In the genomic region with DNA sequence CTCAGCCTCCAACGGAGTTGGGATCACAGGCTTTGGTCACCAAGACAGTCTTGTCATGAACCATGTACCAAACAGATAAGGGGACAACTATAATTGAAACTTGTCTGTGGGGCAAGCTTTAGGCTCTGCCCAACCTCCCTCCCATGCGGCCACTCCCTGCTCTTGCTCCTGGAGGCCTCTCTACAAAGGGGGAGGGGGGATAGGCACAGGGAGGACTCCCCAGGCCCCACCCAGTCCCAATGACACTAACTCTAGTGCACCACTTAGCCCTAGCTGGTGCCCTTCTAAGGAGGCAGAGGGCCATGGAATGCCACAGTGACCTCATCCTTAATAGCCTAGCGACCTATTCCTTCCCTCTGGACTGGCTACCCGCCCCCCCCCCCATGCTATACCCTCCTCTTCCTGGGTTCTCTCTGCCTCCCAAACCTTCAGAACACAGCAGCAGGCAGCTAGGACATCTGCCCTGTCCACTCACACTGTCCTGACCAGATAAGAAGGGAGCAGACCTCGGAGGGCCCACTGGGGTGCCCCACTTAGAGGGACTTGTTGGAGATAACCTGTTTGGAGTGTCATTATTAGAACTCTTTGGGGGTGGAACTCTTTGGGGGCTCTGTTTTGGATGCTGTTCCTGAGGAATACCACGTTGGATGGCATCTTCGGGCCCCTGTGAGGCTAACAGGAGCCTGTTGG, we compare ENCODE assay signal across 11 mouse cellular contexts. TPM values are rescaled to one million over a fixed set of nuclear protein-coding genes. Genes with fewer than 3 reads are reported as not detected.
DNase-seq lines count a peak whose midpoint lies in the region; ATAC-seq and TF ChIP-seq lines count a peak whose summit lies in the region.
"Had no signal": no experiment of that assay in that cellular context is flagged by ENCODE, and none has a peak within 500 bp of the region (broad histone marks: within the 10 kb centered on the region; RNA-seq: fewer than 3 reads in every experiment).

No protein-coding gene starts in this region.

- H3K4me1 ChIP-seq in hindbrain, embryonic 10.5 days (replicated peaks): peaks cover 56% of the 10 kb centered on the region
- 0 out of 2 replicates have a peak, but pooled peaks cover 8% of the 10 kb centered on the region for H3K4me1 ChIP-seq in hindbrain, embryonic 14.5 days (replicated peaks; ENCODE audit: control insufficient read depth, insufficient read depth, low read length)
- peaks cover 91% of the 10 kb centered on the region for H3K4me1 ChIP-seq in E14TG2a.4 (replicated peaks; ENCODE audit: low read depth, low read length)
- peaks cover 72% of the 10 kb centered on the region for H3K4me1 ChIP-seq in embryonic facial prominence, embryonic 10.5 days
- H3K4me1 ChIP-seq in liver, embryonic 14.5 days (replicated peaks; ENCODE audit: control insufficient read depth in 2 of 2, insufficient read depth in 2 of 2, low read length in 1 of 2): peaks cover 57 to 73% of the 10 kb centered on the region in 2 experiments

- WGBS in hindbrain, embryonic 10.5 days: 87% methylated on average over 6 of the region's 7 CpGs
- WGBS in hindbrain, embryonic 14.5 days: 87% methylated on average over 7 of the region's 7 CpGs
- 82% methylated on average over 7 of the region's 7 CpGs for WGBS in embryonic facial prominence, embryonic 10.5 days
- WGBS in liver, embryonic 14.5 days (ENCODE audit: insufficient replicate concordance): 27% methylated on average over 7 of the region's 7 CpGs

- peak; percentile 48 for TF ChIP-seq EP300 in liver, embryonic 14.5 days (IDR thresholded peaks at IDR 0.05; ENCODE audit: low read depth)

- H3K9ac ChIP-seq in hindbrain, embryonic 14.5 days: no peak overlapping the region
- H3K9ac ChIP-seq in liver, embryonic 14.5 days (replicated peaks): peak overlapping the region; percentile 89
- H3K9ac ChIP-seq: embryonic facial prominence, embryonic 15.5 days; hindbrain, embryonic 13.5 days; neural tube, embryonic 12.5 days had no signal

- H3K4me2 ChIP-seq in hindbrain, embryonic 14.5 days (replicated peaks): no peak overlapping the region
- H3K4me2 ChIP-seq in liver, embryonic 14.5 days (ENCODE audit: low read depth): peak overlapping the region; percentile 99
- H3K4me2 ChIP-seq: embryonic facial prominence, embryonic 15.5 days; hindbrain, embryonic 13.5 days had no signal

- 0 out of 2 replicates have a peak, but pooled peaks cover 10% of the 10 kb centered on the region for H3K36me3 ChIP-seq in hindbrain, embryonic 10.5 days
- no peaks in the 10 kb centered on the region for H3K36me3 ChIP-seq in hindbrain, embryonic 14.5 days (replicated peaks; ENCODE audit: control insufficient read depth, insufficient read depth)
- H3K36me3 ChIP-seq in E14TG2a.4 (ENCODE audit: insufficient read depth, low read length): peaks cover 55% of the 10 kb centered on the region
- H3K36me3 ChIP-seq in embryonic facial prominence, embryonic 10.5 days (replicated peaks): peaks cover 15% of the 10 kb centered on the region
- peaks cover 38% of the 10 kb centered on the region for H3K36me3 ChIP-seq in liver, embryonic 14.5 days (replicated peaks; ENCODE audit: control insufficient read depth, insufficient read depth, low read depth)
- H3K36me3 ChIP-seq: embryonic facial prominence, embryonic 15.5 days; hindbrain, embryonic 13.5 days; neural tube, embryonic 12.5 days had no signal

- no peak for ATAC-seq in hindbrain, embryonic 14.5 days (ENCODE audit: low FRiP score)
- peak; percentile 83 for ATAC-seq in liver, embryonic 14.5 days (ENCODE audit: insufficient read depth)

- no peaks in the 10 kb centered on the region for H3K9me3 ChIP-seq in hindbrain, embryonic 10.5 days
- no peaks in the 10 kb centered on the region for H3K9me3 ChIP-seq in hindbrain, embryonic 14.5 days (ENCODE audit: control insufficient read depth, low read length)
- no peaks in the 10 kb centered on the region for H3K9me3 ChIP-seq in E14TG2a.4 (ENCODE audit: low read length)
- no peaks in the 10 kb centered on the region for H3K9me3 ChIP-seq in embryonic facial prominence, embryonic 10.5 days
- no peaks in the 10 kb centered on the region for H3K9me3 ChIP-seq in liver, embryonic 14.5 days (ENCODE audit: control insufficient read depth, low read length)
- H3K9me3 ChIP-seq: embryonic facial prominence, embryonic 15.5 days; hindbrain, embryonic 13.5 days; neural tube, embryonic 12.5 days had no signal

- peak overlapping the region; percentile 66 for H3K27ac ChIP-seq in hindbrain, embryonic 10.5 days
- H3K27ac ChIP-seq in hindbrain, embryonic 14.5 days: no peak overlapping the region
- H3K27ac ChIP-seq in embryonic facial prominence, embryonic 10.5 days (replicated peaks): peak overlapping the region; percentile 66
- peak overlapping the region; percentile 99 for H3K27ac ChIP-seq in liver, embryonic 14.5 days
- H3K27ac ChIP-seq: neural tube, embryonic 12.5 days had no signal

- DNase-seq in hindbrain, embryonic 10.5 days (ENCODE audit: low spot score): no peak
- no peak for DNase-seq in hindbrain, embryonic 14.5 days (ENCODE audit: low spot score)
- DNase-seq in embryonic facial prominence, embryonic 10.5 days (ENCODE audit: low spot score): no peak
- peak; percentile 81 to 83 (median 82) for DNase-seq in liver, embryonic 14.5 days (ENCODE audit: low read depth in 3 of 3, low spot score in 3 of 3)
- no peak for DNase-seq in thymus, postnatal 14 days
- no peak for DNase-seq in right cerebral cortex, postnatal 14 days
- DNase-seq in cerebellum, postnatal 36 days: no peak

- no peak overlapping the region for H3K4me3 ChIP-seq in hindbrain, embryonic 10.5 days
- H3K4me3 ChIP-seq in hindbrain, embryonic 14.5 days (replicated peaks; ENCODE audit: low read length): no peak overlapping the region
- peak overlapping the region; percentile 37 for H3K4me3 ChIP-seq in E14TG2a.4 (replicated peaks; ENCODE audit: low read length)
- H3K4me3 ChIP-seq in embryonic facial prominence, embryonic 10.5 days: peak overlapping the region; percentile 16; the same call in 1 of the 2 replicates
- H3K4me3 ChIP-seq in liver, embryonic 14.5 days (ENCODE audit: insufficient read depth in 1 of 2, low read depth in 2 of 2, low read length in 2 of 2): peak overlapping the region; percentile 58 to 86
- H3K4me3 ChIP-seq: embryonic facial prominence, embryonic 15.5 days; hindbrain, embryonic 13.5 days; neural tube, embryonic 12.5 days had no signal

- TF ChIP-seq CTCF in E14TG2a.4 (conservative IDR thresholded peaks at IDR 0.05; ENCODE audit: low read length): no peak
- TF ChIP-seq CTCF in liver, embryonic 14.5 days (IDR thresholded peaks at IDR 0.05; ENCODE audit: low read depth): peak; percentile 9; the same call in 1 of the 2 replicates

- peaks cover 29% of the 10 kb centered on the region for H3K27me3 ChIP-seq in hindbrain, embryonic 10.5 days (ENCODE audit: insufficient read depth, poor library complexity, severe bottlenecking)
- H3K27me3 ChIP-seq in hindbrain, embryonic 14.5 days (ENCODE audit: control insufficient read depth, insufficient read depth, low read length): peaks cover 25% of the 10 kb centered on the region
- H3K27me3 ChIP-seq in E14TG2a.4 (ENCODE audit: insufficient read depth, low read length): peaks cover 3% of the 10 kb centered on the region; the same call in 1 of the 2 replicates
- H3K27me3 ChIP-seq in embryonic facial prominence, embryonic 10.5 days (replicated peaks; ENCODE audit: low read depth, poor library complexity, severe bottlenecking): peaks cover 26% of the 10 kb centered on the region
- H3K27me3 ChIP-seq in liver, embryonic 14.5 days (ENCODE audit: control insufficient read depth, insufficient read depth, low read length): no peaks in the 10 kb centered on the region
- H3K27me3 ChIP-seq: embryonic facial prominence, embryonic 15.5 days had no signal

RNA-seq across cellular contexts. Expression of a gene that starts 4.9 kb away (rescaled TPM):
- 6.5 and 9.2 TPM in 2 replicates for polyA plus RNA-seq in hindbrain, embryonic 10.5 days (2016; fragmentation: Nextera tagmentation; extraction: Ambion mirVana)
- 3.1 and 3.7 TPM in 2 replicates for polyA plus RNA-seq in hindbrain, embryonic 14.5 days (2014; fragmentation: Nextera tagmentation; extraction: Ambion mirVana)
- polyA plus RNA-seq in embryonic facial prominence, embryonic 10.5 days (2016; fragmentation: Nextera tagmentation; extraction: Ambion mirVana): 8.5 and 9.0 TPM in 2 replicates
- 49.5 and 60.9 TPM in 2 replicates for polyA plus RNA-seq in liver, embryonic 14.5 days (2012; rRNA removed)
- polyA plus RNA-seq in liver, embryonic 14.5 days (2014; fragmentation: Nextera tagmentation; extraction: Ambion mirVana): 12.6 and 15.4 TPM in 2 replicates

RNA-seq across cellular contexts. Expression of a gene that starts 21.6 kb away (rescaled TPM):
- polyA plus RNA-seq in hindbrain, embryonic 10.5 days (2016; fragmentation: Nextera tagmentation; extraction: Ambion mirVana): 56.0 and 64.3 TPM in 2 replicates
- 6.2 and 8.1 TPM in 2 replicates for polyA plus RNA-seq in hindbrain, embryonic 14.5 days (2014; fragmentation: Nextera tagmentation; extraction: Ambion mirVana)
- polyA plus RNA-seq in embryonic facial prominence, embryonic 10.5 days (2016; fragmentation: Nextera tagmentation; extraction: Ambion mirVana): 70.0 and 76.4 TPM in 2 replicates
- 62.3 and 65.3 TPM in 2 replicates for polyA plus RNA-seq in liver, embryonic 14.5 days (2012; rRNA removed)
- 41.9 and 48.8 TPM in 2 replicates for polyA plus RNA-seq in liver, embryonic 14.5 days (2014; fragmentation: Nextera tagmentation; extraction: Ambion mirVana)

RNA-seq across cellular contexts. Expression of a gene that starts 30.5 kb away (rescaled TPM):
- polyA plus RNA-seq in hindbrain, embryonic 10.5 days (2016; fragmentation: Nextera tagmentation; extraction: Ambion mirVana): 237 and 268 TPM in 2 replicates
- polyA plus RNA-seq in hindbrain, embryonic 14.5 days (2014; fragmentation: Nextera tagmentation; extraction: Ambion mirVana): 183 and 187 TPM in 2 replicates
- 296 and 300 TPM in 2 replicates for polyA plus RNA-seq in embryonic facial prominence, embryonic 10.5 days (2016; fragmentation: Nextera tagmentation; extraction: Ambion mirVana)
- polyA plus RNA-seq in liver, embryonic 14.5 days (2012; rRNA removed): 87.5 and 101 TPM in 2 replicates
- polyA plus RNA-seq in liver, embryonic 14.5 days (2014; fragmentation: Nextera tagmentation; extraction: Ambion mirVana): 197 TPM in 2 replicates

Comparison
In these comparisons a context has a peak if more than half of its experiments do, and no peak if none do; other contexts are left out.
1. DNase-seq: peak in liver, embryonic 14.5 days (3 of 3); none in hindbrain, embryonic 10.5 days (single experiment), hindbrain, embryonic 14.5 days (single experiment), embryonic facial prominence, embryonic 10.5 days (single experiment), thymus, postnatal 14 days (single experiment), right cerebral cortex, postnatal 14 days (single experiment) and cerebellum, postnatal 36 days (0 of 2).
2. H3K4me3 ChIP-seq: peak in E14TG2a.4 (single experiment), embryonic facial prominence, embryonic 10.5 days (single experiment) and liver, embryonic 14.5 days (2 of 2); none in hindbrain, embryonic 10.5 days (single experiment) and hindbrain, embryonic 14.5 days (single experiment).